Mouse (Mus musculus) bone marrow macrophage, adult 2 months (primary cell): ENCODE measurements around the gene Mtg1. TPM values are rescaled to one million over a fixed set of nuclear protein-coding genes. Genes with fewer than 3 reads are reported as not detected.

ENCODE experiments used
- H3K27ac ChIP-seq: 2 replicates; pipeline ENCODE4 v1.5.1; 2012; ENCODE audit warnings: low read depth, low read length; ENCODE audit not compliant: insufficient read depth
- H3K4me1 ChIP-seq: 2 replicates; pipeline ENCODE4 v1.6.1; 2012; ENCODE audit warnings: low read length; ENCODE audit not compliant: control insufficient read depth, insufficient read depth
- H3K4me3 ChIP-seq: 2 replicates; pipeline ENCODE4 v1.5.1; 2012; ENCODE audit warnings: mild to moderate bottlenecking, low read length, moderate library complexity; ENCODE audit not compliant: insufficient read depth
- CTCF ChIP-seq: IDR thresholded peaks from 2 replicates; pipeline ENCODE4 v1.5.1; 2012; ENCODE audit warnings: low read depth, mild to moderate bottlenecking, low read length, moderate library complexity
- POLR2A ChIP-seq: IDR thresholded peaks from 2 replicates; pipeline ENCODE4 v1.6.1; 2012; ENCODE audit warnings: mild to moderate bottlenecking, low read depth, low read length, borderline replicate concordance
- polyA plus RNA-seq: library from polyadenylated mRNA; stranded (reverse); fragments of >200 nt; gene quantifications from 2 replicates; pipeline ENCODE4 v1.2.4, GENCODE M21; 2012; ENCODE audit not compliant: missing spikeins, insufficient read depth, insufficient read length

Gene Mtg1
- polyA plus RNA-seq, 1 experiment, result 10.5 TPM

DNA sequence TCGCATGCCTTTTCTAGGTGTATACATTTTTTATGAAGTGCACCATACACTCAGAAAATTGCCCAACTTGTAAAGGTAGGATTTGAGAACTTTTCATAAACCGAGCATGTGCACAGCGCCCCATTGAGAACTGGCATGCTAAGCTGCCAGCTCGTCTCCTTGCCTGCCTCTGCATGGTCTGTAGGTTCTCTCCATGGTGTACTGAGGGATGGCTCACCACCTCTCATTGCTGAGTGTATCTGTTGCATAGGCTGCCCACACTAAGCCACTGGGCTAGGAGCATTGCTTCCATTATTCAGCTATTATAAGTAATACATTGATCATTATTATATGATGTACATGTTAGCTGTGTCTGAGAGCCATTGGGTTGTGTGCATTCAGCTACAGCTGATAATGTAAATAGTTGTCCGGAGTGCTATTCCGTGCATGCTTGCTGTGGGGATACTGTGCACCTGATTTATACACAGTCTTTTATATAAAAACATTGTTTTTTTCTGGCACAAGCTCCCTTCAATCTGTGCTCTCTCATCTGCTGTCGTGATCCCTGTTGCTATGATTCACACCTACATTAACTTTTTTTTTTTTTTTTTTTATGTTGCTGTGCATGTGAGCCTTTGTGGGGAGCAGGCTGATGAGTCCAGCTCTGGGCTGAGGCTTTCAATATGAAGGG, 50.5 kb downstream of the Mtg1 start:
- Histone ChIP-seq H3K27ac (no peak overlapping the region), H3K4me1 (no peaks in the 10 kb centered on the region), H3K4me3 (no peak overlapping the region)
- TF ChIP-seq POLR2A (no peak), CTCF (no peak)

DNA sequence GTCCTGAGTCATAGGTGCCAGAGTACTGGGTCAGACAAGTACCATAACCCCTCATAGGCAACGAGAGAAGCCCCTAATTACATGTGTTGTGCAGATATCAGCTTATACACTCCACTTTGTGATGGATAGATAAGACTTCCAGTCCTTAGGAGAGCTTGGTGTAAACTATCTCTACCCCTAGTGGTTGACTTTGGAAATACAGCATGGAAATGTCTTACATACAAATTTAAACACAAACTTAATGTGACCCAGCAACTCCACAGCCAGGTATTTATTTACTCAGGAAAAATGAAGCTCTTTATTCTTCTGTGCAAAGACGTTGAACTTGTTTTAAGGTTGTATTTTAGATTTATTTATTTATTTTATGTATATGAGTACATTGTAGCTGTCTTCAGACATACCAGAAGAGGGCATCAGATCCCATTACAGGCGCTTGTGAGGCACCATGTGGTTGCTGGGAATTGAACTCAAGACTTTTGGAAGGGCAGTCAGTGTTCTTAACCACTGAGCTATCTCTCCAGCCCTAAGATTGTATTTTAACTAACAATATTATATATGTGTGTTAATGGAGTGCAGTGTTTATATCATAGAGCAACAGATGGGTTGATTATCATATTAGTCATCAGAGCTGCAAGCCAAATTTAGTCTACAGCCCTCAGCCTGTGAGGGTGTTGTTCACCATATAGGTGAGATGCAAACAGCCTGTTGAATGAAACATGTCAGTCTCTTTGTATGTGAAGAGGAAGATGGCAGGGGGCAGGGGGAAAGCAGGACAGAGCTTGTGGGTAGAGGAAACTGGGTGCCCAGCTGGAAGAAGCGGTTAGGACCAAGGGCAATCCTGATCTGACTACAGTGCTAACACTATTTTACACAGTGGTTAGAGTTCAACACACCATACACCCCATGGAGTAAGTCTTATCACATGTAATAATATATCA, 51.3 kb downstream of the Mtg1 start:
- no peak overlapping the region for H3K4me3 ChIP-seq
- no peaks in the 10 kb centered on the region for H3K4me1 ChIP-seq
- no peak overlapping the region for H3K27ac ChIP-seq
- TF ChIP-seq CTCF (no peak), POLR2A (no peak)

DNA sequence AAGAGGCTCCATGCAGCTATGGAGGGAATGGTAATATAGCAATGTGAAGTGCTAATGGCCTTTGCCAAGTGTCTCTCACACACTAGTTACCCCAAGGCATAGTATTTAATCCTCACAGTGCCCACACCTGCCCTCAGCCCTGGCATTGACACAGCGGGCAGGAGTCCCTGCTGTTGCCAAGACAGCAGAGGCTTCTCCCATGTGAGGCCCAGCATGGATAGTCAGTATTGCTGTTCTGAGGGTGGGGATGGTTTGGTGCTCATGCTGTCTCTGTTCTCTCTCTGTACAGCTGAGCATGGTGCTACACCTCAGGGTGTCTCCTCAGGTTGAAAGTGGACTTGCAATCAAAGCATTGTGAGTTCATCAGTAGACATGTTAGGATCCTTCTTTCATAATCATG, 53.1 kb downstream of the Mtg1 start:
- TF ChIP-seq CTCF, result no peak
- no peak for TF ChIP-seq POLR2A
- Histone ChIP-seq H3K4me1 (no peaks in the 10 kb centered on the region), H3K4me3 (no peak overlapping the region), H3K27ac (no peak overlapping the region)

DNA sequence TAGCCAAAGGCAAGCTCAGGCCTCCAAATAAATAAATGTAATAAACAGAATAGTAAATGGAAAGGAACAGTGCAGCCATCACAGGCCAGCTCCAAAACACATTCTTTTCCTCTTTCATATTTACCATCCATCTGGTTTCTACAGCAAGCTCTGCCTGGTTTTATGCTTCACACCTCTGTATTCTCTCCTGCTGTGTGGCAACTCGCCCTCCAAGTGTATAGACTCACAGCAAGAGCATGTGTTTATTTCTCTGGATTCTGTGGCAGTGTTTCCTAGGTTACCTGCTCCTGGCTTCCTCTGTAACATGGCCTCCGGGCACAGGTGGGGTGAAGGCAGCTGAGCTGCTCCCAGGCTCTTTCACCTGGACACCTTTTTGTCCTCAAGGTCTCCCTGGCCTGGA, 55.1 kb downstream of the Mtg1 start:
- no peak overlapping the region for H3K27ac ChIP-seq
- no peak overlapping the region for H3K4me3 ChIP-seq
- no peak for TF ChIP-seq POLR2A
- TF ChIP-seq CTCF, result no peak
- no peaks in the 10 kb centered on the region for H3K4me1 ChIP-seq

GRCm38 (mm10) chr7:140192851-140193250, 55.5 kb downstream of the Mtg1 start:
- Histone ChIP-seq H3K4me1 (no peaks in the 10 kb centered on the region), H3K27ac (no peak overlapping the region), H3K4me3 (no peak overlapping the region)
- TF ChIP-seq CTCF (no peak), POLR2A (no peak)

GRCm38 (mm10) chr7:140194031-140194430, 56.7 kb downstream of the Mtg1 start:
- Histone ChIP-seq H3K4me3 (no peak overlapping the region), H3K4me1 (no peaks in the 10 kb centered on the region), H3K27ac (no peak overlapping the region)
- TF ChIP-seq POLR2A, result no peak
- TF ChIP-seq CTCF, result no peak

DNA sequence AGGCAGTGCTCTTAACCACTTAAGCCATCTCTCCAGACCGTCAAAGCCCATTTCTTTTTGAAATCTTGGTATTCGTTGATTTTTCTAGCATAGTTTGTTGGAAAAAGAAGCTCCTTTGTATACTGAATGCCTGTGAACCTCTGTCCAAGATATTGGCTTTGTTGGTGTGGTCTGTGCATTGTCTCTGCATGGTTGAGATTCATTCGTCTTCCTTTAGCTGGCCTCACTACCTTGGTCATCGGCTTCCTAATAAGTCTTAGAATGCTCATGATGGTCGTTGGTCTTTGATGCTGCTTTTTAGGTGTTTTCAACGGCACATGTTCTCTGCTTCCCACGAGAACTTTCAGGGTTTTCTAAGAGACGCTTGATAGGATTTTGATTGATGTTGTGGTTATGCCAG, 58.6 kb downstream of the Mtg1 start:
- TF ChIP-seq POLR2A (no peak), CTCF (no peak)
- Histone ChIP-seq H3K4me1 (no peaks in the 10 kb centered on the region), H3K27ac (no peak overlapping the region), H3K4me3 (no peak overlapping the region)

Other genes with a start within 250 kb of the Mtg1 start
- not detected in 2 replicates for gene Kndc1, start 242.9 kb upstream of the Mtg1 start, polyA plus RNA-seq
- gene Utf1, start 193.8 kb upstream of the Mtg1 start, polyA plus RNA-seq, result not detected in 2 replicates
- not detected in 2 replicates for gene 6430531B16Rik, start 158.8 kb upstream of the Mtg1 start, polyA plus RNA-seq
- gene Adam8, start 145.0 kb upstream of the Mtg1 start, polyA plus RNA-seq, result 240 and 334 TPM in 2 replicates
- gene Zfp511, start 101.2 kb upstream of the Mtg1 start, polyA plus RNA-seq, result 37.7 and 38.7 TPM in 2 replicates
- gene Tubgcp2, start 100.9 kb upstream of the Mtg1 start, polyA plus RNA-seq, result 17.9 and 18.5 TPM in 2 replicates
- not detected in 2 replicates for gene Msx3, start 88.5 kb upstream of the Mtg1 start, polyA plus RNA-seq
- gene Caly, start 55.0 kb upstream of the Mtg1 start, polyA plus RNA-seq, result not detected in 2 replicates
- gene Prap1, start 44.2 kb upstream of the Mtg1 start, polyA plus RNA-seq, result not detected in 2 replicates
- 19.0 and 22.5 TPM in 2 replicates for gene Fuom, start 35.1 kb upstream of the Mtg1 start, polyA plus RNA-seq
- 20.1 and 25.9 TPM in 2 replicates for gene Paox, start 21.8 kb upstream of the Mtg1 start, polyA plus RNA-seq
- 44.9 and 45.7 TPM in 2 replicates for gene Echs1, start 21.1 kb upstream of the Mtg1 start, polyA plus RNA-seq
- gene Sprn, start 17.3 kb downstream of the Mtg1 start, polyA plus RNA-seq, result not detected in 2 replicates
- not detected in 2 replicates for gene Olfr522, start 27.2 kb downstream of the Mtg1 start, polyA plus RNA-seq
- not detected in 2 replicates for gene Olfr523, start 35.7 kb downstream of the Mtg1 start, polyA plus RNA-seq
- not detected in 2 replicates for gene Olfr524, start 68.4 kb downstream of the Mtg1 start, polyA plus RNA-seq
- gene Cd163l1, start 80.7 kb downstream of the Mtg1 start, polyA plus RNA-seq, result not detected in 2 replicates
- not detected in 2 replicates for gene 5830411N06Rik, start 109.7 kb downstream of the Mtg1 start, polyA plus RNA-seq
- not detected in 2 replicates for gene Olfr525, start 183.3 kb downstream of the Mtg1 start, polyA plus RNA-seq
- not detected in 2 replicates for gene Olfr527, start 196.5 kb downstream of the Mtg1 start, polyA plus RNA-seq
- gene Olfr60, start 224.1 kb downstream of the Mtg1 start, polyA plus RNA-seq, result not detected in 2 replicates
- not detected in 2 replicates for gene Olfr530, start 238.8 kb downstream of the Mtg1 start, polyA plus RNA-seq